Mouse (Mus musculus) lung, adult 2 months (tissue): ENCODE results near the gene Dcst1.

Experiments used
- CTCF ChIP-seq: fragments of 200-500 bp; IDR thresholded peaks from 2 replicates; pipeline ENCODE4 v1.5.1; 2011; ENCODE audit warnings: mild to moderate bottlenecking, low read length, control low read depth; ENCODE audit not compliant: insufficient read depth
- POLR2A ChIP-seq: fragments of 200-500 bp; IDR thresholded peaks from 2 replicates; pipeline ENCODE4 v1.6.1; 2011; ENCODE audit warnings: low read depth, mild to moderate bottlenecking, control low read depth, low read length, borderline replicate concordance; ENCODE audit errors: extremely low read depth

DNA sequence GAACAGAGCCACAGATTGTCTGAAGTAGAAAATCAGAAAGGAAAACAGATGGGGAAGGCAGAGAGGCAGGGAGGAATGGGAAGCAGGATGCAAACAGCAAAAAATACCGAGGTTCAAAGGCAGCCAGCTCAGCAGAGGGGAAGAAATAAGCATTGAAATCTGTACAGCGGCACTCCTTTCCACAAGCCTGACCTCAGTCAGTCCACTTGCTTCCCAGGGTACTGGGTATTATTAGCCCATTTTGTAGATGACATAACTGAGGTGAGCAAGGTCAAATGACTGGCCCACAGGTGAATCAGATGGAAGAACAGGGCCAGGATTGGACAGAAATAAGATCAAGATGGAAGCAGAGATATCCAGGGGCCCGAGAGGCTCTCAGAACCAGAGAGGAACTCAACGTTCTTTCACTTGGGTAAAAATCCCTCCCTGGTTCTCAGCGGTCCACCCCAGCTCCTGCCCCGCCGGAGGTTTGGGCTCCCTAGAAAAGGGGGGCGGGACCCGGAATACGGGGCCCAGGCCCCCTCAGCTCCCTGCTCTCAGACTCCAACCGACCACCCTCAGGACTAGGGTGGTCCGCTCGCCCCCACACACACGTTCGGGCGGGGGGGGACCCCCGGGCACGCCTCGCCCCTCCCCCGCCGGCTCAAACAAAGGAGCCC is 27.9 kb downstream of the Dcst1 start:
- TF ChIP-seq CTCF (no peak), POLR2A (no peak)
